Mouse (Mus musculus) liver, adult (tissue): ENCODE data around the gene Tgfbr3.

Source experiments
- GATA4 ChIP-seq: IDR thresholded peaks from 2 replicates; pipeline ENCODE4 v1.6.1; 2014; ENCODE audit warnings: mild to moderate bottlenecking, low read length; ENCODE audit not compliant: insufficient replicate concordance

Tgfbr3 gene

GRCm38 (mm10) chr5:107164146-107164545, 125.3 kb downstream of the Tgfbr3 start:
- no peak for TF ChIP-seq GATA4

- no peak for TF ChIP-seq GATA4
These were observed 126.1 kb downstream of the Tgfbr3 start for GRCm38 (mm10) chr5:107163336-107163735.

- TF ChIP-seq GATA4 = no peak
These were observed 126.6 kb downstream of the Tgfbr3 start for GRCm38 (mm10) chr5:107162812-107163211.

GRCm38 (mm10) chr5:107162319-107162718, 127.1 kb downstream of the Tgfbr3 start:
- TF ChIP-seq GATA4 = no peak

GRCm38 (mm10) chr5:107159914-107160890, 129.2 kb downstream of the Tgfbr3 start:
- no peak for TF ChIP-seq GATA4

GRCm38 (mm10) chr5:107158531-107159178, 130.8 kb downstream of the Tgfbr3 start:
- no peak for TF ChIP-seq GATA4

GRCm38 (mm10) chr5:107157384-107157783, 132.0 kb downstream of the Tgfbr3 start:
- no peak for TF ChIP-seq GATA4

GRCm38 (mm10) chr5:107156096-107156495, 133.3 kb downstream of the Tgfbr3 start:
- TF ChIP-seq GATA4 = no peak

GRCm38 (mm10) chr5:107152989-107153388, 136.4 kb downstream of the Tgfbr3 start:
- no peak for TF ChIP-seq GATA4

- no peak for TF ChIP-seq GATA4
These were observed 138.1 kb downstream of the Tgfbr3 start for GRCm38 (mm10) chr5:107151320-107151719.

- no peak for TF ChIP-seq GATA4
These were observed 138.7 kb downstream of the Tgfbr3 start for GRCm38 (mm10) chr5:107150555-107151312.

GRCm38 (mm10) chr5:107147951-107148766, 141.3 kb downstream of the Tgfbr3 start:
- 0 out of 2 replicates have a peak, but pooled peaks have one; percentile 8 for TF ChIP-seq GATA4

- TF ChIP-seq GATA4 = no peak
These were observed 142.0 kb downstream of the Tgfbr3 start for GRCm38 (mm10) chr5:107147413-107147812.

GRCm38 (mm10) chr5:107146111-107146616, 143.3 kb downstream of the Tgfbr3 start:
- no peak for TF ChIP-seq GATA4
